Mouse (Mus musculus) megakaryocyte, embryonic 14.5 days (primary cell): ENCODE data around the gene Meis2. TPM values are rescaled to one million over a fixed set of nuclear protein-coding genes. Genes with fewer than 3 reads are reported as not detected.
A peak's percentile ranks its signal among the peaks of the same experiment; 100 is the strongest.

Source experiments
- H3K27me3 ChIP-seq: replicated peaks from 2 replicates; pipeline ENCODE3; 2012; ENCODE audit warnings: inconsistent platforms
- H3K36me3 ChIP-seq: replicated peaks from 2 replicates; pipeline ENCODE3; 2012; ENCODE audit warnings: low read length, inconsistent platforms, mixed read lengths
- H3K4me1 ChIP-seq: 2 replicates; pipeline ENCODE4 v1.6.1; 2012; ENCODE audit warnings: inconsistent platforms
- H3K4me3 ChIP-seq: replicated peaks from 2 replicates; pipeline ENCODE3; 2012; ENCODE audit warnings: moderate library complexity, mild to moderate bottlenecking, inconsistent platforms
- H3K9me3 ChIP-seq: 2 replicates; pipeline ENCODE4 v1.6.1; 2012; ENCODE audit warnings: inconsistent platforms
- FLI1 ChIP-seq: IDR thresholded peaks from 2 replicates; pipeline ENCODE4 v1.6.1; 2012; ENCODE audit warnings: low read length, inconsistent platforms, mixed read lengths
- GATA1 ChIP-seq: IDR thresholded peaks from 3 replicates; pipeline ENCODE4 v1.6.1; 2012; ENCODE audit warnings: mixed read lengths, low read length, inconsistent platforms, borderline replicate concordance
- polyA plus RNA-seq: library from polyadenylated mRNA; stranded (reverse); fragments of >175 nt; gene quantifications from 2 replicates; pipeline ENCODE4 v1.2.3, GENCODE M21; 2012; ENCODE audit warnings: low replicate concordance; ENCODE audit not compliant: insufficient read depth

Meis2 gene
- polyA plus RNA-seq, 1 experiment: not detected

DNA sequence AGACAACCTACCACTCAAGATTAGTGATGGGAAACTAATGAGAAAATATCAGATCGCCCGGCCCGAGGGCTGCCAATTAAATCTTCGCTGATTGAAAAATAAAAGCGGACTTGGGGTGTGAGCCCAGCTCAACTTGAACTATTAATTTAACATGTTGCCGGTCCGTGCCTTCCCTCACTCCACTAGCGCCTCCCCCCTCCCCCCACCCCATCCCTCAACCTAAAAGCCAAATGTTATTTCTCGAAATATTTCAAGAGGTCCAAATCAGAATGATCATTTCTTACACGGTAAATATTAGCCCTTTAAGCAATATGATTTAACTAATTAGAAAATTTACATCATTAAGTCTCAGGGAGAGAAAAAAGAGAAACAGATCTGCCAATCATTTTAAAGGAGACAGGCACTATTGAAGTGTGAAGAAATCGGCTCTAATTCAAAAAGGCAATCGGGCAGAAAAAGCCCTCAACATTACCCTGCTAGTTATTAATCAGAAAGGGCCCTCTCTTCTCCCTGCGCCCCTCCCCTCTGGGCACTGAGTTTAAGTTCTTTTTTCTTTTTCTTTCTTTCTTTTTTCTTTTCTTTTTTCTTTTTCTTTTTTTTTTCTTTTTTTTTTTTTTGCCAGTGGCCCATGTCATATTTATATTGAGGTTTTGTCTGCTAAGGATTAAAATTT is 209.1 kb downstream of the Meis2 start:
- Histone ChIP-seq H3K36me3 (no peaks in the 10 kb centered on the region), H3K4me1 (peaks cover 31% of the 10 kb centered on the region), H3K4me3 (no peak overlapping the region), H3K9me3 (peaks cover 9% of the 10 kb centered on the region), H3K27me3 (peaks cover 89% of the 10 kb centered on the region)
- TF ChIP-seq FLI1 (no peak), GATA1 (no peak)

DNA sequence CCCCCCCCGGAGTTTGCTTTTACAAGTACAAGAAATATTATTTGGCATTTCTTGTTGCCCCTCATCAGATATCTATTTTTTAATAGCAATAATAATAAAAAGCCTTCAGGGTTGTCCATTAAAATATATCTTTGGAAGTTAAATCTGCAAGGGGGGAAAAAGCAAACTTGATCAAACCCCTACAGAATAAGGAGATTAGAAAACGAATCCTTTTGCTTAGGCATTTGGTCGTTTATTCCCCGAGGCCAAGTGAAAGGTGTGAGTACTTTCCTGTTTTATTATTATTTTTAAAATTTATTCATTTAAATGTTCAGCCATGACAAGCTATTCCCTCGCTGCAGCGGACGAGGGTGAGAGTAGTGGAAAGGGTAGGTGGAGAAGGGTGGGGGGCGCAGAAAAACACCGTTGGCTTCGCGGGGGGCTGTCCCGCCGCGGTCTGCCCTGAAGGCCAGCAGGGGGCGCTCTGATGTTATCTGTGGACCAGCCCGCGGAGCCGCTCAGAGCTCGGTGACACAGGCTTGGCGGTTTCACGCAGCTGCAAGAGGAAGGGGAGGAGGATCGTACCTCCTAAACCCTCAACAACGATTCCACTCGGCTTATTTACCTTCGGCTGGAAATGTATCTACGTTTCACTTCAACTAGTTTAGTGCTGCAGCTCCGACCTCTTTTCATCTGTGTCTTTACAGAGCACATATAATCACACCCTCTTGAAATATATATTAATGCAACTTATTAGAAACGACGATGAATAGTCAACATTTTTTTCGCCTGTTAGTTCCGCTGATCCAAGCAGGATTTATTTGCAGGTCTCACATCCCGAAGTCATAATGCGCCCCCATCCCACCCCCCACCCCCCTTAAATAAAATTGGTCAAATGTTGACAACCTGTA is 209.9 kb downstream of the Meis2 start:
- Histone ChIP-seq H3K9me3 (peaks cover 9% of the 10 kb centered on the region), H3K4me3 (peak overlapping the region; percentile 88), H3K36me3 (no peaks in the 10 kb centered on the region), H3K4me1 (peaks cover 30% of the 10 kb centered on the region), H3K27me3 (peaks cover 88% of the 10 kb centered on the region)
- TF ChIP-seq GATA1 (no peak), FLI1 (no peak)

DNA sequence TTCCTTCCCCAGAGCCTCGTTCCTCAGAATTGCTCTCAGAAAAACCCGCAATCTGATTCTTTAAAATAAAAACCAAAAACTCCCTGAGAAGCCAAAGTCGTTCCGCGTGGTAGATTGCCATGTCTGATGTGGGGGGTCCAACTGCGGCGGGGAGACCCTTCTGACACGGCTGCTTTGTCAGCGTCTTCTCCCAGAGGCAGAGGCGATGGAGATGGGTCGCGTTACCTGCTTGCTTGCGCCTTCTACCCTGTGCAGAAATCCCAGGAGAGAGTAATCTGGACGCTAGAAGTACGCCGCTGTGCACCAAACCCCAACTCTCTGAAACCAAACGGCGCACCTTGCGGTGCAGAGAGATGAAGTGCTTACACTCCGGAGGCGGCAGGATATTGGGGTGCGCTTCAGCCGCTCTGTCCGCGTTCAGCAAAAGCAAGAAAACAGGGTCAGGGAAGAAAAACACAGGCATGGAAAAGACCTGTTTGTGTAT is 210.8 kb downstream of the Meis2 start:
- peaks cover 84% of the 10 kb centered on the region for H3K27me3 ChIP-seq
- peaks cover 9% of the 10 kb centered on the region for H3K9me3 ChIP-seq
- H3K4me1 ChIP-seq: peaks cover 21% of the 10 kb centered on the region
- no peaks in the 10 kb centered on the region for H3K36me3 ChIP-seq
- TF ChIP-seq FLI1 (no peak), GATA1 (no peak)
- no peak overlapping the region for H3K4me3 ChIP-seq

DNA sequence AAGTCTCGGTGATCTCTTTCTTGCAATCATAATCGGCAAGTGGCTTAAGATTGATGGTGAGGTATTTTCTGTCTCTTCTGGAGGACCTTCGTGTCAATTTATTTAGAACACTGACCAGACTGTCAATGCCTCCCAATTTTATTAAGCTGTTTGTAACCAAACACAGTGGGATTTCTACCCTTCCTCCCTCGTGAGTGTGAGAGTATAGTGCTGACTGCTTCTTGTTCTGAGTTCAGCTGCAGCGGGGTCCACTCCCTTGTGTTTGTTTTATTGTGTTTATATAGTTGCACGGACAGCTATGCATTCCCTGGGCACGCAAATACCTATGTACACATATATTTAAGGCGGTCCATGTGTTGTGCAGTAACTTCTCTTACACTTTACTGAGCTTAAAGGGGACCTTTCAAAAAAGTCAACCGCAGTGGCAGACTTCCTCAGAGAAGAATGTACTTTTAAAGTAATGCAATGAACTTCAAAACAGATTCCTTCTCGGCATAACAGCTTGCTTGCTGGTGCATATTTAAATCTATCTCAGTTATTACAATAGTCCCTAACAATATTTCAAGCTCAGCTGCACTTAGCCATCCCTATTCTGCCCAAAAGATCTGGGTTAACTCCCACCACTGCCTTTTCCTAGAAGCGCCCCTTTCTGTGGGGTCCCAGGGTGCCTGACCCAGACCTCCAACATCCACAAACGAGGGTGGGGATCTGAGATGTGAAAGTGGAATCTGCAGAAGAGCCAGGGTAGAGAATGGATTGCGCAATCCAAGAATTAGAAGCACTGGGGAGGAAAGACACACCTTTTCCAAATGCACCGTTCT is 211.4 kb downstream of the Meis2 start:
- peaks cover 15% of the 10 kb centered on the region for H3K4me1 ChIP-seq
- TF ChIP-seq FLI1 (no peak), GATA1 (no peak)
- no peaks in the 10 kb centered on the region for H3K36me3 ChIP-seq
- peaks cover 9% of the 10 kb centered on the region for H3K9me3 ChIP-seq
- H3K4me3 ChIP-seq: no peak overlapping the region
- H3K27me3 ChIP-seq: peaks cover 80% of the 10 kb centered on the region

DNA sequence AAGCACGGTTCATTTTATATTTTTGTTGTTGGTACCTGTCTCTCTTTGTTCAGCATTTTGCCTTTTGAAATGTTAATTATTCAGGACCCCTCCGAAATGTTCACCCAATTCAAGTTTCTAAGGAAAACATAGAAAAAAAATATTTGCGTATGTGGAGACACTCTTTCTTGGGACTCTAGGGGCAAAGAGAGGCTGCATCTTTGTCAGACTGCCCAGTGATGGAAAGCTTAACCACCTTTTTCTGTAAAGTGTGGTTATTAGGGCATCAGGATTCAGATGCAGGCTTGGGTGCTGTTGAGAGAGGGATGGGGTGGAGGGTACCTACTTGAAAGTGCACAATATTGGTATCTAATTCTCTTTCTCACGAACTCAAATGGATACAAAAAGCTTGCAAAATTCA is 212.4 kb downstream of the Meis2 start:
- Histone ChIP-seq H3K36me3 (no peaks in the 10 kb centered on the region), H3K4me3 (no peak overlapping the region), H3K4me1 (peaks cover 15% of the 10 kb centered on the region), H3K9me3 (peaks cover 8% of the 10 kb centered on the region), H3K27me3 (peaks cover 71% of the 10 kb centered on the region)
- TF ChIP-seq FLI1 (no peak), GATA1 (no peak)

DNA sequence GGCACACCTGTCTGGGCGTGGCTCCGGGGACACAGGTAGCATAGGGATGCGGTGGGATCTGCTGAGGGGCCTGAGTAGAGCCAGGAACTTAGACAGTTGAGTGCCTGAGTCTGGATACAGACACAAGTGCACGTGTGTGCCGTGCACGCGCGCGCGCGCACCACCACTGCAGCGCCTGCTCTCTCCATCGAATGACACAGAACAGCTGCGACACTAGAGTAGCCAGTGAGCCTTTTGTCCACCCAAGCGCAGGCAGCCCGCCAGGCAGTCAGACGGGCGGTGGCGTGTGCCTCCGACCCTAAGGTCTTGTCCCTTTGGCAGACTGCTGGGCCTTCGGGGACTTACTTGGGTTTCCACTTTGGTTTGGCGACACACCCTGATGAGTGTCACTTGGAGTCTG is 213.0 kb downstream of the Meis2 start:
- TF ChIP-seq FLI1 (no peak), GATA1 (no peak)
- no peak overlapping the region for H3K4me3 ChIP-seq
- H3K36me3 ChIP-seq: no peaks in the 10 kb centered on the region
- peaks cover 65% of the 10 kb centered on the region for H3K27me3 ChIP-seq
- H3K9me3 ChIP-seq: peaks cover 6% of the 10 kb centered on the region; the same call in 1 of the 2 replicates
- H3K4me1 ChIP-seq: peaks cover 15% of the 10 kb centered on the region

DNA sequence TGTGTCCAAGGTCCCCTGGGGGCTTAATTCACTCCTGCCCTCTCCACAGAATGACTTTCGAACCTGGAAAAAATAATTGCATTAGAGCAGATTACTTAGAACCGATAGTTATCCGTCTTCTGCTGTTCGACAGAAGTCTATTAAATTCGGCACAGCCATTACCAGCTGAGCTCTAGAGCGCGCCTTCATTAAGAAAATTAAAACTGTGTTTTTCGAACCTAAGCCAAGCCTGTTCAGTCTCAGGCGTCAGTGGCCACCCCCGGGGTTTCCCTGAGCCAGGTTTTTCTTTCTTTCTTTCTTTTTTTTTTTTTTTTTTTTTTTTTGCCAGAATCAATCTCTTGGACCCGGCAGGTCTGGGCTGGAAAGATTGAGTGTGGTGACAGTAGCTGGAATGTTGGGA is 213.5 kb downstream of the Meis2 start:
- Histone ChIP-seq H3K4me1 (peaks cover 15% of the 10 kb centered on the region), H3K4me3 (no peak overlapping the region), H3K27me3 (peaks cover 60% of the 10 kb centered on the region), H3K9me3 (peaks cover 6% of the 10 kb centered on the region; the same call in 1 of the 2 replicates), H3K36me3 (no peaks in the 10 kb centered on the region)
- no peak for TF ChIP-seq FLI1
- no peak for TF ChIP-seq GATA1

DNA sequence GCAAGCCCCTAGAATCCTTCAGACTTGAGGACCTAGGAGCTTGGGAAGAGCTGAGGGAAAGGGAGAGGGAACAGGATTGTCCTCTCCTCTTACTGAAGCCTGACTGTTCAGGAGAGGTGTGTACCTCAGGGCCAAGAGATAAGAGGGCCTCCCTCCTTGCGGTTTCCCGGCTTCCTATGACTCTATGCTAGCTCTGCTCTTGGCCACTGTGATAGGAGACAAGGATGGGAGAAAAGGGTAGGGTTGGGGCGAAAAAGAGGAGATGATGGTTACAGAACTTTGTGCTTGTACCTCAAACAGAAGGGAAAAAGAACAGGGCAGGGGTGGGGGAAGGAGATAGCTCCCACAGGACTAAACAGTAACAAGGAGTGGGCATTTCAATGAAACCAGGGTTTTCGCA is 214.7 kb downstream of the Meis2 start:
- H3K36me3 ChIP-seq: no peaks in the 10 kb centered on the region
- peaks cover 11% of the 10 kb centered on the region for H3K4me1 ChIP-seq
- H3K9me3 ChIP-seq: peaks cover 6% of the 10 kb centered on the region; the same call in 1 of the 2 replicates
- no peak overlapping the region for H3K4me3 ChIP-seq
- peaks cover 50% of the 10 kb centered on the region for H3K27me3 ChIP-seq
- TF ChIP-seq FLI1 (no peak), GATA1 (no peak)

DNA sequence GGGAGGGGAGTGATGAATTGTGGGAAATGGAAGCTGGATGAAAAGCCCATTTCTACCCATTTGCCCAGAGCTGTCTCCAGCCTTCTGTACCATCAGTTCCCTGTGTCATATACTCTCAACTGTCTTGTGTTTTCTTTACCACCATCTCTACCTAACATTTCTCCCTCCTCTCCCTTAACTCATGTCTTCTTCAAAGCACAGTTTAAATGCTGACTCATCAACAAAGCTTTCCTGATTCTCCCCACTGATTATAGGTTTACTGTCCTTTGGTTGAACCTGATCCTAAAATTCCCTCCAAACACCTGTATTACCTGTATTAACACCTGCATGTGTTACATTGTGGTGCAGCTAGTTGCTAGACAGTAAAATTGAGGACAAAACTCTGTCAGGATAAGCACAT is 222.8 kb downstream of the Meis2 start:
- no peaks in the 10 kb centered on the region for H3K36me3 ChIP-seq
- H3K4me3 ChIP-seq: no peak overlapping the region
- H3K9me3 ChIP-seq: 0 out of 2 replicates have a peak, but pooled peaks cover 6% of the 10 kb centered on the region
- H3K27me3 ChIP-seq: no peaks in the 10 kb centered on the region
- no peaks in the 10 kb centered on the region for H3K4me1 ChIP-seq
- TF ChIP-seq GATA1: no peak
- no peak for TF ChIP-seq FLI1
